Mouse (Mus musculus): ENCODE measurements around the gene Tmc2.

DNA sequence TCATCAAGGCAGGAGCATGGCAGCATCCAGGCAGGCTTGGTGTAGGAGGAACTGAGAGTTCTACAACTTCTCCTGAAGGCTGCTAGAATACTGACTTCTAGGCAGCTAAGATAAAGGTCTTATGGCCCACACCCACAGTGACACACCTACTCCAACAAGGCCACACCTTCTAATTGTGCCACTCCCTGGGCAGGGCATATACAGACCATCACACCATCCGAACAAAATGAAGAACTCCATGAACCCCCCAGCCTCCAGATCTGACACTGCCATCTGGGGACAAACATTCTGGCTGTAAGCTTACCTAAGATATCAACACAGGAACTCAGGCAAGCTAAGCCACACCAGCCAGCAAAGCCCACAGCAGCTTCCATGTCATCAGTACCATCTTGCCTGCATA, 70.5 kb downstream of the Tmc2 start:
- no peak for TF ChIP-seq CTCF (IDR thresholded peaks at IDR 0.05; ENCODE audit: low read depth)
- TF ChIP-seq EP300 (optimal IDR thresholded peaks at IDR 0.05) = no peak

All from stomach, postnatal 0 days (tissue).